22 mouse cellular contexts compared by ENCODE assay signal in genomic region chr13:95180208-95180607, GRCm38 (mm10).
DNase-seq lines count a peak whose midpoint lies in the region; ATAC-seq and TF ChIP-seq lines count a peak whose summit lies in the region.
"Had no signal": no experiment of that assay in that cellular context is flagged by ENCODE, and none has a peak within 500 bp of the region (broad histone marks: within the 10 kb centered on the region; RNA-seq: fewer than 3 reads in every experiment).

No protein-coding gene starts in this region.

- no peak for TF ChIP-seq CTCF in heart, adult 2 months (IDR thresholded peaks at IDR 0.05)

- no peak for TF ChIP-seq POLR2A in heart, adult 2 months (IDR thresholded peaks at IDR 0.05; ENCODE audit: insufficient read depth, low read depth, low read length)

- no peak overlapping the region for H3K4me3 ChIP-seq in heart, adult 2 months
- H3K4me3 ChIP-seq: embryonic facial prominence, embryonic 13.5 days; embryonic facial prominence, embryonic 15.5 days; erythroblast, embryonic 14.5 days; forebrain, embryonic 10.5 days; forebrain, embryonic 12.5 days had no signal

- 89% methylated on average over 2 of the region's 2 CpGs for WGBS in heart, adult 2 months

- no peaks in the 10 kb centered on the region for H3K36me3 ChIP-seq in heart, adult 2 months (ENCODE audit: control insufficient read depth, insufficient read depth, low read length)
- H3K36me3 ChIP-seq: embryonic facial prominence, embryonic 13.5 days; embryonic facial prominence, embryonic 15.5 days; forebrain, embryonic 10.5 days; forebrain, embryonic 12.5 days; G1E had no signal

- DNase-seq in ES-CJ7 (ENCODE audit: low read depth, low spot score) (peak; percentile 60), R1 (ENCODE audit: low read depth, low spot score) (peak; percentile 58)
- DNase-seq in heart, adult 2 months, result no peak
- no peak for DNase-seq in cerebellum, adult 8-10 months
- DNase-seq: adrenal gland, adult 8-10 months; adrenal gland, postnatal 14 days; adrenal gland, postnatal 36 days; cerebellum, adult 11-12 months; cerebellum, adult 2 months; cerebellum, adult 9-11 months; cerebellum, postnatal 25 days had no signal

- H3K4me1 ChIP-seq in heart, adult 2 months (ENCODE audit: control insufficient read depth, insufficient read depth, low read length), result no peaks in the 10 kb centered on the region
- H3K4me1 ChIP-seq: embryonic facial prominence, embryonic 13.5 days; embryonic facial prominence, embryonic 15.5 days; forebrain, embryonic 12.5 days had no signal

- H3K27me3 ChIP-seq in heart, adult 2 months (ENCODE audit: control insufficient read depth, insufficient read depth, low read length), result no peaks in the 10 kb centered on the region
- H3K27me3 ChIP-seq: embryonic facial prominence, embryonic 13.5 days; embryonic facial prominence, embryonic 15.5 days; Patski had no signal

- intact Hi-C loops in heart, adult 2 months (cut with DNase I), result no loop called here

- H3K27ac ChIP-seq in heart, adult 2 months, result no peak overlapping the region
- H3K27ac ChIP-seq: embryonic facial prominence, embryonic 13.5 days; embryonic facial prominence, embryonic 15.5 days; forebrain, embryonic 10.5 days; forebrain, embryonic 12.5 days had no signal

- no peak overlapping the region for H3K9ac ChIP-seq in heart, adult 2 months (ENCODE audit: low read depth, low read length)
- H3K9ac ChIP-seq: embryonic facial prominence, embryonic 13.5 days; embryonic facial prominence, embryonic 15.5 days; forebrain, embryonic 12.5 days had no signal

- no peak for TF ChIP-seq EP300 in heart, adult 2 months (IDR thresholded peaks at IDR 0.05; ENCODE audit: insufficient read depth, low read depth, low read length)

- ATAC-seq in granulocyte monocyte progenitor cell, adult 5-6 weeks (replicated peaks; ENCODE audit: poor library complexity, severe bottlenecking), result no peak
- ATAC-seq: activated CD4-positive, CD25-positive, alpha-beta regulatory T cell, adult 4 months; forebrain, embryonic 14.5 days; forebrain, embryonic 16.5 days; Patski had no signal

- no peaks in the 10 kb centered on the region for H3K79me2 ChIP-seq in heart, adult 2 months (replicated peaks; ENCODE audit: control insufficient read depth, insufficient read depth, low read length)

Comparison
In these comparisons a context has a peak if more than half of its experiments do, and no peak if none do; other contexts are left out.
1. DNase-seq: peak in ES-CJ7 (single experiment) and R1 (single experiment); none in heart, adult 2 months (0 of 2) and cerebellum, adult 8-10 months (single experiment).